In the genomic region with DNA sequence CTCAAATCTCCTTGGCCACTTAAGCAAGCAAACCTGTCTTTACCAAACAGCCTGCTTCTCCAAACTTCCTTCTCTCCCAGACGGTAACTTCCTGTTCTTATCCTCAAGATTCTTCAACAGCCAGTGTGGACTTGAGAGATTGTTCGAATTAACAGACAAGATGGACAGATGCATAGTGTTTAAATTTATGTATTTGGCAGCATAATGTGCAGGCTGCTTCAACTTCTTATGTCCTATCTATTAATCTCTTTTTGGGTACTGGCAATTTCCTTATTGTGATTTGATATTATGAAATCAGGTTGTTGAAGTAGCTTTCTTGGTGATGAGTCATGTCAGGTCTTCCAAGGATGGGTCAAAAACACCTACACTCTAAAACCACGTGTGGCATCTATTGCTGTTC, we compare ENCODE assay signal across 33 mouse cellular contexts.
"Had no signal": no experiment of that assay in that cellular context is flagged by ENCODE, and none has a peak within 500 bp of the region (broad histone marks: within the 10 kb centered on the region; RNA-seq: fewer than 3 reads in every experiment).

No protein-coding gene starts in this region.

- H3K9ac ChIP-seq: heart, embryonic 13.5 days; heart, embryonic 15.5 days; hindbrain, embryonic 12.5 days; hindbrain, embryonic 13.5 days; hindbrain, embryonic 14.5 days; hindbrain, embryonic 15.5 days; intestine, embryonic 15.5 days; kidney, embryonic 15.5 days had no signal

- H3K27ac ChIP-seq: heart, embryonic 13.5 days; heart, embryonic 15.5 days; hindbrain, embryonic 10.5 days; hindbrain, embryonic 12.5 days; hindbrain, embryonic 13.5 days; hindbrain, embryonic 14.5 days; hindbrain, embryonic 15.5 days; hindbrain, postnatal 0 days; intestine, embryonic 15.5 days; kidney, embryonic 15.5 days; kidney, postnatal 0 days; layer of hippocampus, adult 2 months; left cerebral cortex, adult 2 months had no signal

- H3K36me3 ChIP-seq: heart, embryonic 13.5 days; heart, embryonic 15.5 days; hindbrain, embryonic 10.5 days; hindbrain, embryonic 12.5 days; hindbrain, embryonic 13.5 days; hindbrain, embryonic 15.5 days; intestine, embryonic 15.5 days; kidney, embryonic 15.5 days had no signal

- H3K4me3 ChIP-seq: heart, embryonic 13.5 days; heart, embryonic 15.5 days; hindbrain, embryonic 10.5 days; hindbrain, embryonic 12.5 days; hindbrain, embryonic 13.5 days; hindbrain, embryonic 15.5 days; intestine, embryonic 15.5 days; kidney, embryonic 15.5 days; layer of hippocampus, adult 2 months; left cerebral cortex, adult 2 months had no signal

- DNase-seq: heart, postnatal 10 days; heart, postnatal 14 days; heart, postnatal 36 days; heart, postnatal 4 days; kidney, adult 11 months; kidney, adult 18-20 months; kidney, adult 2 months; kidney, adult 8-10 months; kidney, adult 9 months; kidney, postnatal 10 days; kidney, postnatal 14 days; kidney, postnatal 25 days; kidney, postnatal 36 days; kidney, postnatal 4 days; layer of hippocampus, adult 9-11 months; layer of hippocampus, postnatal 36 days had no signal

- ATAC-seq: hindbrain, embryonic 16.5 days; hindbrain, postnatal 0 days; inflammation-experienced regulatory T-cells, adult 6 months; intestine, embryonic 15.5 days; intestine, embryonic 16.5 days; intestine, postnatal 0 days had no signal
